Mouse (Mus musculus): ENCODE data around the gene Sugt1. TPM values are rescaled to one million over a fixed set of nuclear protein-coding genes. Genes with fewer than 3 reads are reported as not detected.

The Sugt1 gene
- 10 to 100 TPM; 75.7 to 81.7 TPM for total RNA-seq (2021)
- long read RNA-seq, experiment 1, full-length matches to known transcripts = 46 of 55 reads
- long read RNA-seq, experiment 1, partial matches to known transcripts = 4 of 55 reads
- long read RNA-seq, experiment 1, other reads (novel, unspliced or antisense) = 5 of 55 reads
- long read RNA-seq, experiment 2, full-length matches to known transcripts = 63 of 76 reads
- long read RNA-seq, experiment 2, partial matches to known transcripts = 5 of 76 reads
- long read RNA-seq, experiment 2, other reads (novel, unspliced or antisense) = 8 of 76 reads

- DNase-seq = peak; percentile 95
Measured at GRCm38 (mm10) chr14:79587139-79587851, at the start of gene Sugt1. Gene Sugt1 (plus strand): TSS chr14:79587691.

GRCm38 (mm10) chr14:79537921-79538320 lies 49.6 kb upstream of the Sugt1 start:
- DNase-seq = no peak

GRCm38 (mm10) chr14:79541606-79542005 lies 45.9 kb upstream of the Sugt1 start:
- DNase-seq = no peak

GRCm38 (mm10) chr14:79549343-79549742 lies 38.1 kb upstream of the Sugt1 start:
- peak; percentile 29 for DNase-seq

GRCm38 (mm10) chr14:79551929-79552328 lies 35.6 kb upstream of the Sugt1 start:
- DNase-seq = no peak

- no peak for DNase-seq
Measured at GRCm38 (mm10) chr14:79552854-79553253, 34.6 kb upstream of the Sugt1 start.

- no peak for DNase-seq
Measured at GRCm38 (mm10) chr14:79557796-79558195, 29.7 kb upstream of the Sugt1 start.

GRCm38 (mm10) chr14:79562745-79563144 lies 24.7 kb upstream of the Sugt1 start:
- DNase-seq = peak; percentile 34

- DNase-seq = no peak
Measured at GRCm38 (mm10) chr14:79564784-79565183, 22.7 kb upstream of the Sugt1 start.

- no peak for DNase-seq
Measured at GRCm38 (mm10) chr14:79573482-79574191, 13.9 kb upstream of the Sugt1 start.

GRCm38 (mm10) chr14:79574361-79574760 lies 13.1 kb upstream of the Sugt1 start:
- no peak for DNase-seq

GRCm38 (mm10) chr14:79583526-79584245 lies 3.8 kb upstream of the Sugt1 start:
- DNase-seq = no peak

GRCm38 (mm10) chr14:79586499-79587138 lies 872 bp upstream of the Sugt1 start:
- DNase-seq = no peak

- no peak for DNase-seq
Measured at GRCm38 (mm10) chr14:79587852-79588229, 350 bp downstream of the Sugt1 start.

GRCm38 (mm10) chr14:79588534-79588951 lies 1.1 kb downstream of the Sugt1 start:
- DNase-seq = no peak

GRCm38 (mm10) chr14:79589401-79589800 lies 1.9 kb downstream of the Sugt1 start:
- no peak for DNase-seq

- no peak for DNase-seq
Measured at GRCm38 (mm10) chr14:79590916-79591315, 3.4 kb downstream of the Sugt1 start.

- no peak for DNase-seq
Measured at GRCm38 (mm10) chr14:79591611-79592010, 4.1 kb downstream of the Sugt1 start.

GRCm38 (mm10) chr14:79594069-79594468 lies 6.6 kb downstream of the Sugt1 start:
- DNase-seq = no peak

GRCm38 (mm10) chr14:79596602-79597001 lies 9.1 kb downstream of the Sugt1 start:
- no peak for DNase-seq

- no peak for DNase-seq
Measured at GRCm38 (mm10) chr14:79605881-79606280, 18.4 kb downstream of the Sugt1 start.

- DNase-seq = no peak
Measured at GRCm38 (mm10) chr14:79606392-79606791, 18.9 kb downstream of the Sugt1 start.

Data from gastrocnemius, postnatal 25 days (tissue).